Mouse (Mus musculus) left cerebral cortex, adult 2 months (tissue): ENCODE data around the gene Anks1b. TPM values are rescaled to one million over a fixed set of nuclear protein-coding genes. Genes with fewer than 3 reads are reported as not detected.

Experiments used
- DNase-seq, 2 experiments: peaks; one replicate each; pipeline ENCODE4 v3.0.0; 2021 to 2022; ENCODE audit warnings: low spot score in 2 of 2, mixed read lengths in 1 of 2; ENCODE audit errors: extremely low spot score in 1 of 2
- H3K27ac ChIP-seq: fragments of 200-600 bp; 2 replicates; pipeline ENCODE4 v1.8.1; 2022
- H3K4me3 ChIP-seq: fragments of 200-600 bp; 2 replicates; pipeline ENCODE4 v1.8.1; 2022
- CTCF ChIP-seq: fragments of 200-600 bp; IDR thresholded peaks from 2 replicates; pipeline ENCODE4 v1.8.1; 2022; ENCODE audit warnings: antibody characterized with exemption, mild to moderate bottlenecking, moderate library complexity
- intact Hi-C: fragments of 180-260 bp; cut with DNase I; formaldehyde crosslinking; loops from one replicate; pipeline ENCODE4 v1.15.1; 2025
- total RNA-seq, 2 experiments: library from RNA; stranded (reverse); gene quantifications; 2 replicates each; pipeline ENCODE4 v1.2.3; 2021

The Anks1b gene
- total RNA-seq, 2 experiments from 2014 or later = 472 to 474 TPM

GRCm38 (mm10) chr10:90081630-90082029, 208.3 kb downstream of the Anks1b start:
- Histone ChIP-seq H3K27ac (peak overlapping the region; percentile 71; the same call in 1 of the 2 replicates), H3K4me3 (no peak overlapping the region)
- intact Hi-C loops = loop anchor here (1.0 to 10.0 kb wide), 4 partner anchors 291 to 953 kb away; no protein-coding TSS in a partner anchor
- TF ChIP-seq CTCF = peak; percentile 87
- no peak for DNase-seq

- intact Hi-C loops = no loop called here
- H3K27ac ChIP-seq = no peak overlapping the region
- no peak for DNase-seq
- H3K4me3 ChIP-seq = no peak overlapping the region
- no peak for TF ChIP-seq CTCF
Measured at GRCm38 (mm10) chr10:90093877-90094276, 220.6 kb downstream of the Anks1b start.

- H3K4me3 ChIP-seq = no peak overlapping the region
- no peak for DNase-seq
- TF ChIP-seq CTCF = no peak
- no peak overlapping the region for H3K27ac ChIP-seq
- intact Hi-C loops = no loop called here
Measured at GRCm38 (mm10) chr10:90112662-90113061, 239.4 kb downstream of the Anks1b start.

- TF ChIP-seq CTCF = no peak
- H3K4me3 ChIP-seq = no peak overlapping the region
- H3K27ac ChIP-seq = no peak overlapping the region
- intact Hi-C loops = no loop called here
- no peak for DNase-seq
Measured at GRCm38 (mm10) chr10:90116867-90117266, 243.6 kb downstream of the Anks1b start.

- no peak for DNase-seq
- Histone ChIP-seq H3K4me3 (no peak overlapping the region), H3K27ac (no peak overlapping the region)
- no peak for TF ChIP-seq CTCF
- intact Hi-C loops = no loop called here
Measured at GRCm38 (mm10) chr10:90117836-90118235, 244.5 kb downstream of the Anks1b start.

GRCm38 (mm10) chr10:90137538-90137937, 264.2 kb downstream of the Anks1b start:
- no peak for TF ChIP-seq CTCF
- intact Hi-C loops = no loop called here
- no peak overlapping the region for H3K4me3 ChIP-seq
- H3K27ac ChIP-seq = no peak overlapping the region
- DNase-seq = no peak

GRCm38 (mm10) chr10:90140947-90141346, 267.6 kb downstream of the Anks1b start:
- TF ChIP-seq CTCF = no peak
- H3K27ac ChIP-seq = no peak overlapping the region
- DNase-seq = no peak
- intact Hi-C loops = loop anchor here (10.0 kb wide), 1 partner anchor 434 kb away; no protein-coding TSS in a partner anchor
- no peak overlapping the region for H3K4me3 ChIP-seq

- H3K27ac ChIP-seq = no peak overlapping the region
- DNase-seq = no peak
- intact Hi-C loops = loop anchor here (10.0 kb wide), 1 partner anchor 430 kb away; no protein-coding TSS in a partner anchor
- TF ChIP-seq CTCF = no peak
- no peak overlapping the region for H3K4me3 ChIP-seq
Measured at GRCm38 (mm10) chr10:90144444-90144843, 271.1 kb downstream of the Anks1b start.

GRCm38 (mm10) chr10:90151510-90151909, 278.2 kb downstream of the Anks1b start:
- Histone ChIP-seq H3K4me3 (no peak overlapping the region), H3K27ac (no peak overlapping the region)
- peak; percentile 65 for TF ChIP-seq CTCF
- DNase-seq = no peak
- intact Hi-C loops = loop anchor here (2.0 kb wide), 1 partner anchor 539 kb away; no protein-coding TSS in a partner anchor

- DNase-seq = no peak
- intact Hi-C loops = no loop called here
Measured at GRCm38 (mm10) chr10:90169941-90170580, 296.8 kb downstream of the Anks1b start.

GRCm38 (mm10) chr10:90190366-90190765, 317.1 kb downstream of the Anks1b start:
- no peak for TF ChIP-seq CTCF
- Histone ChIP-seq H3K27ac (no peak overlapping the region), H3K4me3 (no peak overlapping the region)
- intact Hi-C loops = no loop called here
- no peak for DNase-seq

More at GRCm38 (mm10) chr10:90169941-90170580, 296.8 kb downstream of the Anks1b start:
- TF ChIP-seq CTCF = no peak
- H3K4me3 ChIP-seq = no peak overlapping the region
- H3K27ac ChIP-seq = no peak overlapping the region

GRCm38 (mm10) chr10:90196936-90197335, 323.6 kb downstream of the Anks1b start:
- Histone ChIP-seq H3K4me3 (no peak overlapping the region), H3K27ac (no peak overlapping the region)
- no peak for DNase-seq
- no peak for TF ChIP-seq CTCF
- intact Hi-C loops = no loop called here

GRCm38 (mm10) chr10:90210044-90210443, 336.7 kb downstream of the Anks1b start:
- no peak overlapping the region for H3K4me3 ChIP-seq
- intact Hi-C loops = no loop called here
- no peak for DNase-seq
- no peak overlapping the region for H3K27ac ChIP-seq
- TF ChIP-seq CTCF = no peak
